Mouse (Mus musculus): ENCODE measurements around the gene E130208F15Rik.

GRCm38 (mm10) chr7:30347828-30348227 lies 26.3 kb downstream of the E130208F15Rik start:
- TF ChIP-seq EP300 (IDR thresholded peaks at IDR 0.05), result no peak
- peak; percentile 82 for TF ChIP-seq CTCF (IDR thresholded peaks at IDR 0.05)

Measured in lung, postnatal 0 days (tissue).